Mouse (Mus musculus) cortical plate, adult 2 months (tissue): ENCODE measurements at regions not wholly inside any gene's neighbourhood (a gene's known extent, or its start where the extent isn't known, plus 50 kb on each side); places are given as distances from the start of the nearest gene placed in this dataset.

Experiments used
- CTCF ChIP-seq: fragments of 200-500 bp; IDR thresholded peaks from 2 replicates; pipeline ENCODE4 v1.5.1; 2011; ENCODE audit warnings: mild to moderate bottlenecking, control low read depth, low read length; ENCODE audit not compliant: insufficient read depth; ENCODE audit errors: extremely low read depth
- POLR2A ChIP-seq: fragments of 200-500 bp; IDR thresholded peaks from 2 replicates; pipeline ENCODE4 v1.6.1; 2011; ENCODE audit warnings: mild to moderate bottlenecking, low read length, control low read depth; ENCODE audit not compliant: insufficient read depth; ENCODE audit errors: extremely low read depth

DNA sequence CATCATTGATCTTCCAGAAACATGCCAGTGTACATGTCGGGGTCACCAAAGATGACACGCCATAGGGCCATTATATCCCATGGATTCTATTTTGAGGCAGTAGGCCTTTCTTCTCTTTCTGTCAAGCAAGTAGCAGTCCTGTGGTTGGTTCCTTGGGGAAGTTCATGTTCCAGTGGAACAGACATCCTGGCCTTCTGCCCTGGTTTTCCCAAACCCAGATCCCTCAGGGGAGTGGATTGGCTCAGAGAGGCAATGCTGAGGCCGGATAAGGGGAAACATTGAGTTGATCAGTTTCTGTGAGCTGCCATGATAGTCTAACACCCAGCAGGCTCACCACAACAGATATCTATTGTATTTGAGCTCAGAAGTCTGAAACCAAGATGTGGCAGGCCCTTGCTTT is 125.9 kb downstream of the Pdgfra start:
- TF ChIP-seq POLR2A: no peak
- TF ChIP-seq CTCF: no peak
